Mouse (Mus musculus) monocyte, adult 2 months (primary cell): ENCODE results near the gene Gm29094.
"Not testable (repeated sequence)": the region's sequence is repeated elsewhere in the genome, so short reads cannot be mapped to it uniquely, and the experiment has no call there.

Source experiments
- DNase-seq, 2 experiments: peaks; one replicate each; pipeline ENCODE4 v3.0.0; 2022; ENCODE audit warnings: low spot score in 2 of 2, low read depth in 1 of 2

The Gm29094 gene

DNA sequence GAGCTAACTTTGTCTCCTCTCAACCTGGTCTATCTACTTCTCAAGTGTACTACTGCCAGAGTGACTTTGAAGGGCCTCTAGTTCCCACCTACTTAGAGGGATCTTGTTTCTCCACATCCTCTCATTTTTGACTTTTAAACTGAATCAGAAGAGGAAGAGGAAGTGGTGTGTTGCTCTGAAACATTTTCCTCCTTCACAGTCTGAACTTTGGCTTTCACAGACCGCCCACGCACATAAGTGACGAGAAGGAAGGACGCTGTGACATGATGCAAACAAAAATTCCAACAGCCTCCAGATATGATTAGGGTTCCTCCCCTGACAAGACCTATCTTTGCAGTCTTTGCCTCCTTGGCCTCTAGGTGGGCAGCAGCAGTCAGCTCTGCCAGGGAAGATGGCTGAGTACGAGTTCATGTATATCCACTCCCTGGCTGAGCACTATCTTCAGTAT, at the start of gene Gm29094, which contains the start of gene Bcl2a1b:
TSS of gene Gm29094 (plus strand) at position 411 of the 448 bp plus-strand sequence.
TSS of gene Bcl2a1b (plus strand) at position 241 of the 448 bp plus-strand sequence.
- peak; percentile 35 to 73 for DNase-seq

DNA sequence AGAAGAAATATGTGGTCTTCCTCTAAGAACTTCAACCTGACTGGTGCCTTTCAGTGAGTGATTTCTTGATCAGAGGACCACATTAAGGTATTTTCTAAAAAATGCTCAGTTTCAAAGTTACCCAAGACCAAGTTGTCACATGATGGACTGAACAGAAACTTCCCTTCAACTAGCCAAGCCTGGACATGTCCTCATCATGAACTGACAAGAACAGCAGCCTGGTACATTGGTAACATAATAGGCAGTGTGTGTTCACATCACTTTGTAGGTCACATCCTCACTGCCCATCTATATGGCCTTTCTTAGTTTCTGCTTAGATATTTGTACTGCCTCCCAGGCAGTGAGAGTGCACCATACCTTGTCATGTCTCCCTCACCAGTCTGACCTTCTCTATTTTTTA, 26.6 kb upstream of the Gm29094 start:
- DNase-seq: not testable (repeated sequence)

DNA sequence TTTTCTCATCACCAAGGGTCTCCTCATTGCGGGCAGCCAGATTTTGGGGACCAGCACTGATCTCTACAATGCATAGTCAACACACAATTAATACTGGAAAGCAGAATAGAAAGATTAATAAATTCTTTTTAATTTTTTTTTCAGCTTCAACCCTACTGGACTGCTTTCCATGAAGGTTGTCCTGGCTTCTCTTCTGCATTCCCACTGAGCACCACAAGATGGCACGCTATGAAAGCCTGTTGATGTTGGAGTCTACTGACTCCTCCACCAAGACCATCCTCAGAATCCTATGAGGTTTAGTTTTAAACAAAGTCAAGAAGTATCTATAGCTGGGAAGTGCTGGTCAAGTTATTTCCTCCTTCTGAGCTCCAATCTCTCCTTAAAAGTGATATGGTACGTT, 20.3 kb upstream of the Gm29094 start:
- DNase-seq: peak; percentile 8 to 75

GRCm38 (mm10) chr9:89179469-89179868, 19.7 kb upstream of the Gm29094 start:
- not testable (repeated sequence) for DNase-seq

GRCm38 (mm10) chr9:89187006-89187405, 12.2 kb upstream of the Gm29094 start:
- DNase-seq: not testable (repeated sequence)

- DNase-seq: not testable (repeated sequence)
These were observed 3.7 kb upstream of the Gm29094 start for GRCm38 (mm10) chr9:89195483-89195882.

DNA sequence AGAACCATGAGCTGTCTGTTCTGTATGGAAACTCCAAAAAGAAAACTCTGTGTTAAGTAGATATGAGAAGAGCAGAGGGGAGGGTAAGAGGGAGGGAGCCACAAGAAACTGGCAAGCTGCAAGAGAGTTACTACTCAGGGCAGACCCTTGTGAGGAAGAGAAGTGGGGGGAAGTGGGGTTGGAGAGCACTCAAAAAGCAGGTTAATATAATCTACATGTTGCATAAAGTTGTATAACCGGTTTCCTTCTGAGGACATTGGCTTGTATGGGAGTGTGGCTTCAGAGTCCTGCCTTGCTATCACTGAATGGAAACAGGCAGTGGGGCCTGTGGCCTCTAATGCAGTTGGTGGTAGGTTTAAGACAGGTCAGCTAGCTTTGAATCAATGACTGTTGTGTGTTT, 1.7 kb upstream of the Gm29094 start:
- DNase-seq: not testable (repeated sequence)

- not testable (repeated sequence) for DNase-seq
These were observed 830 bp upstream of the Gm29094 start for GRCm38 (mm10) chr9:89198349-89198748.

GRCm38 (mm10) chr9:89202256-89202655, 3.1 kb downstream of the Gm29094 start:
- DNase-seq: not testable (repeated sequence)

- not testable (repeated sequence) for DNase-seq
These were observed 9.8 kb downstream of the Gm29094 start for GRCm38 (mm10) chr9:89208939-89209338.

- DNase-seq: not testable (repeated sequence)
These were observed 11.3 kb downstream of the Gm29094 start, which contains the start of gene Mthfs for GRCm38 (mm10) chr9:89210353-89211064. TSS of gene Mthfs (plus strand) at chr9:89210676.

DNA sequence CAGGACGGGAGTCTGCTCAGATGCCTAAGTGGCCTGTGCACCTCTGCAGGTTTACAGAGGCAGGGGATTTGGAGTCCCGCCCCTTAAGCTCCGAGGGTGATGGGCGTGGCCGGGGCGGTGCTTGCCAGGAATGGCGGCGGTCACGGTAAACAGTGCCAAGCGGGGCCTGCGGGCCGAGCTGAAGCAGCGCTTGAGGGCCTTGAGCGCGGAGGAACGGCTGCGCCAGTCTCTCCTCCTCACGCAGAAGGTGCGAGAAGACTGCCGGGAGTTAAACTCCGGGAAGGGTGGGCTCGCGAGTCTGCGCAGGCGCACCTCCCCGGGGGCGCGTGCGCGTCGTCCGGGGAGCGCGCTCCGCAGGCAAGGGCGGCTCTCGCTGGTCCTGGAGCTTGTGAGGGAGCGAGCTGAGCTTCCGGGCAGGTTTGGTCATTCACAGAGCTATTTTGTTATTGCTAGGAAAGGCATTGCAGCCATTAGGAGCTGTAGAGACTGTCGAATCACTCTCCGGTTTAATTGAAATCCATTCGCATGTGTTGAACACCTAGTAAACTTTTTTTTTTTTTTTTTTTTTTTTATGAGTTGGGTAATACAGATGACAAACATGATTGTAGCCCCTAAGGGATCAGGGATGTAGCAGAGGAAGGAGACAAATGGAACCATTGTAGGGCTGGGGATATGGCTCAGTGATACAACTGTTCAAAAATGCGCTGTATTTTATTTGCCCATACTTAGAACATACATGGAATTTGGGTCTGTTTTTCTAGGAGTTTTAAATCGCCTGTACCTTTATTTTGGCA, 12.1 kb downstream of the Gm29094 start:
- DNase-seq: peak; percentile 54 to 84

DNA sequence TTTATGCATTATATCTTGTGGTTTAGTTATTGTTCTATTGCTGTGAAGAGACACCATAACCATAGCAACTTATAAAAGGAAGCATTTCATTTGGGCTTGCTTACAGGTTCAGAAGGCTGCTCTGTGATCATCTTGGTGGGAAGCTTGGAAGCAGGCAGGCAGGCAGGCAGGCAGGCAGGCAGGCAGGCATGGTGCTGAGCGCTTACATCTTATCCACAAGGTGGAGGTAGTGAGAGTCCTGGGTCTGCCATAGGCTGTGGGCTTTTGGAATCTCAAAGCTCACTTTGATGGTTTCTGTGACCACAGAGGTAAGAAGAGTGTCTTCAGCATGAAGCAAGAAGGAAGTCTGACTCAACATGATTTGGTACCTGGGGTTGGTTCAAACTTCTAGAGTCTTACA, 13.2 kb downstream of the Gm29094 start:
- DNase-seq: not testable (repeated sequence)

DNA sequence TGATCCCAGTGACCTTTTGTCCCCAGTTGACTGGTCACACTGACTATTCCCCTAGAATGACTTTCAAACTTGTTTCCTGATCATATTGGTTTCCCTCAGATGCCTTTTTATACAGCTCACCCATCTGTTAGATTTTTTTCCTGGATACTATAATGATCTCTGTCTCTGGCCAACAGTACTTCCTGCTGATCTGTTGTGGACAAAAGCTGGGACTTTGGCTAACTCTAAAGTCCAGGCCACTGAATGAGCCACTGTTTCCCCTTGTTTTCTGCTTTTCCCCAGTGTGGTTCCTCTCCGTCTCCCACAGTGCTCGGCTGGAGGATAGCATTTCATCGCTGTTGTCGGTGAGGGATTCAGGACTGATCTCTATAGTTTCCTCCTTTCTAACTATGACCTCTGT, 19.0 kb downstream of the Gm29094 start:
- DNase-seq: not testable (repeated sequence)

DNA sequence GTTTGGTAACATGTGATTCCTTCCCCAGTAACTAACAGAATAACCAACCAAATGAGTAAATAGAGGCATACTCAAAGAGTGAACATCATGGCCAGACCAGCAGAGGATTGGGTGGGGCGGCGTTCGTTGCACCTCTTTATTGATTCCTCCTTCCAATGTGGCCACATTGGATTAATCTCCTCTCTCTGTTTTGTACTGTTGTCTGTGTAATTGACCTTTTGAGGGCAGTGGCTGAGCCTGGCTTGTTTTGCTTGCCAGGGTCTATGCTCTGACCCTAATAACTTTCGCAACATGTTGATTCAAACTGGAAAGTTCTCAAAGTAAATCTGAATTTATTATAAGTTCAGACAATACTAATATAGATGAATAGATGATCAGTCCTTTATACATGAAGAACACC, 20.5 kb downstream of the Gm29094 start:
- not testable (repeated sequence) for DNase-seq

- DNase-seq: not testable (repeated sequence)
These were observed 21.6 kb downstream of the Gm29094 start for GRCm38 (mm10) chr9:89220704-89221287.

- no peak for DNase-seq
These were observed 26.9 kb downstream of the Gm29094 start for GRCm38 (mm10) chr9:89226071-89226470.

DNA sequence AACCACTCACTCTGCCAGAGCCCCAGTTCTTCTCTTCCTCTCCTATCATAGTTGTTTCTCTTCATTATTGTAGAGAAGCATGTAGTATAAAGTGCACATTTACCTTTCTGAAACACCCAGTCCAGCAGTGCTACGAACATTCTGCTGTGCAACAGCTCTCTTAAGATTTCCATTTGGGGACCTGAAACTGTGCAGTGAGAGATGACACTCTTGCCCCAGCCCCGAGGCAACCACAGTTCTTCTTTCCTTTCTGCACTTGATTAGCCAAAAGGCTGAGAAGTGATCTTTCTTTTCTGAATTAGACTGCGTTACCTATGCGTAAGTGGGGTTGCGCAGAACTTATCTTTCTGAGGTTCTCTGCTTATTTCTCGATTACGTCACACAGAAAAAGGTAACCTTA, 28.9 kb downstream of the Gm29094 start:
- no peak for DNase-seq

DNA sequence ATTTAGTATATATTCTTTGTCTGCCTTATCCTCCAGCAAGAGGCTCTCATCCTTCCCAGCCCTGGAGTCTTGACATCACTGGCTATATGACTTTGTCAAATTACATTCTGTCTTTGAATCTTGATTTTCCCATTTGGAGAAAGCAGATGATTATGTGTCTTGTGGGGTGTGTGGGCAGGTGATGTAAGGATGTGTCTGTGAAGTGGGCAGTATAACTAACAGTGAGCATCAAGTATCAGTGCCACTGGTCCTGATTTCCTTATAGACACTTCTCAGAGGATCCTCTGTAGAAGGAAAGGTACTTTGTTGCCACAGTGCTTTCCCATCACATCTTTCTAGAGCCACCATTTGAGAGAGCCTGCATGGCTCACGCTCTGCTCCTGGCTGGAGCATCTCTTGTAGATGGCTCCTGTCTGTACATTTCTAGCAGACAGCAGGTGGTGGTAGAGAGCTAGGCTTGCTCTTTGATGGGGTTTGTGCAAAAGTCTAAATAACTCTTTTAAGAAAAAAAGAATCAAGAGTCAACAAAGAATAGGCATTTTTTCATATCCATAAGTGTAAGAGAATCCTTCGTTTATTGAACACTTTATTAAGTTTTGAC, 31.8 kb downstream of the Gm29094 start:
- DNase-seq: not testable (repeated sequence)

GRCm38 (mm10) chr9:89237131-89237530, 38.0 kb downstream of the Gm29094 start:
- DNase-seq: not testable (repeated sequence)

DNA sequence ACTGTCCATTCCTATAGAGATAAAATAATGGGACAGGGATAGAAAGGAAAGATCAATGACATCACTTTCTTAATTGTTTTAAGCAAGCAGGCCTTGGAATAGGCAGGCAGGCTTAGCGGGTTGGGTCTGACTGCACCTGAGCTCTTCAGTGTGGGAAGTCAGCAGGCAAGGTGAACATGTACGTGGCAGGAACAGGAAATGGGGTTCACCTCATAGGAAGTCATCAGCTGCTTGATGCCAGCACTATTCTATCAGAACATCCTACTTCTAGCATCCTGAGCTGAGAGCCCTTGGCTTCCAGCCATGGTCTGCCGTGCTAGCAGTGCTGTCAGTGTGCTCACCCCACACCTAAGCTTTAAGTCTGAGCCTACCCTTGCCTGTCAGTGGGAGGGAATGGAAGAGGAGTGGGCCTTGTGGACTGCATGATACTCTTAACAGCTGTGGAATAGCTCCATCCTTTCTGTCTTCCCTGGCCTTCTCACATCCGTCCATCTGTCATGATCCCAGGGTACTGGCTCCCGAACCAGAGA, 39.9 kb downstream of the Gm29094 start:
- not testable (repeated sequence) for DNase-seq
